Mouse (Mus musculus): ENCODE data around the gene Gm9857.

Gene Gm9857

DNA sequence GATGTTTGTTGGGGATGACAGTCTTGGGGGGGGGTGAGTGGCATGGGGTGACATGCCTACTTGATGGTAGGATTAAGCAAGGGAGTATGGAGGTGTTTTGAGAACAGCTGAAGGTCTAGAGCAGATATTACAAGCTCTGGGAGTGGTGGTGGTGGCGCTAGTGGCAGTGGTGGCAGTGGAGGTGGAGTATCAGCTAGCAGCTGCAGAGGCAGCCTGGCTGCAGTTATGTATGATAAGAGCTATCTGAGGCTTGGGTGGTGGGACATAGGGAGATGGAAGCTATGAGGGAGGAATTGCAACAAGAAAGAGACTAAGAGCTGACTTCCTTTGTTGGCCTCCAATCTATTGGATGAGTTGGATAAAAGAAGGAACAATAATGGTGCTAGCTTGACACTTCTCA lies 18.4 kb downstream of the Gm9857 start:
- no peak for DNase-seq

DNA sequence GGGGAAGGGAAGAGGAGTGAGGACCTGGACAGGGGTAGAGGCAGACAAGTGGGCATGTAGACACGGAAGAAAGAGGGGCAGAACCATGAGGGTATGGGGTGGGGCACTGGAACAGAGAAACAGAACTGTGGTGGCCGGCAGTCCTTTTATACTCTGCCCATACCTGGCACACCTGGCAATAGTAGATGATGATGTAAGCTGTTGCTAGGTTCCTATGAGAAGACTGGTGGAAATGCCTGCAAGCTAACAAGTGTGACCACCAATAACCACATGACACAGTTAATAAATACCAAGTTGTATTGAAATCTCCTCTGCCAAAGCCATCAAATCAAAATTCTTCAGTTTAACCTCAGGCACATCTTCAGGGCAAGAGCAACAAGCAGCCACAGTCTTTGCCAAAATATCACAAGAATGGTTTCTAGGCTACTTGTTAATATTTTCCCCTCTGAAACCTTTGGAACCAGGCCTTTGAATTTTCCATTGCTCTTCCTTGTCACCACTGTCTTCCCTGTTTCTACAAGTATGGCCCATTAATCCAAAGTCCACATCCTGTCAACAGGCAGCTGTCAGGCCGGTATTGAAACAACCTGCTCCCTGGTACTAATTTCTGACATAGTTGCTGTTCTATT lies 19.7 kb downstream of the Gm9857 start:
- peak; percentile 67 for DNase-seq

DNA sequence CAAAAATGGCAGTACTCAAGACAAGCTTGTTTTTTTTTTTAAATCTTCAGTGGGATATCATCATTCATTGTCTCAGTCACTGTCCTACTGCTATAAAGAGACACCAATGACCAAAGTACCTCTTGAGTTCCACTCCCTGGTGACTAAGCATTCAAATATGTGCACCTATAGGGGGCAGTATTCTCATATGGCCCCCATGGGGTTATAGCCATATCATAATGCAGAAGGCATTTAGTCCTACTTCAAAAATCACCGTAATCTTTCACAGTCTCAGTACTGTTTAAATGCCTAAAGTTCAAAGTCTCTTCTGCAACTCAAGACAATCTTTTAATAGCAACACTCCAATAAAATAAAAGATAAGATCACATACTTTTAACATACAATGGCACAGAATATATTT lies 21.4 kb downstream of the Gm9857 start:
- no peak for DNase-seq

DNA sequence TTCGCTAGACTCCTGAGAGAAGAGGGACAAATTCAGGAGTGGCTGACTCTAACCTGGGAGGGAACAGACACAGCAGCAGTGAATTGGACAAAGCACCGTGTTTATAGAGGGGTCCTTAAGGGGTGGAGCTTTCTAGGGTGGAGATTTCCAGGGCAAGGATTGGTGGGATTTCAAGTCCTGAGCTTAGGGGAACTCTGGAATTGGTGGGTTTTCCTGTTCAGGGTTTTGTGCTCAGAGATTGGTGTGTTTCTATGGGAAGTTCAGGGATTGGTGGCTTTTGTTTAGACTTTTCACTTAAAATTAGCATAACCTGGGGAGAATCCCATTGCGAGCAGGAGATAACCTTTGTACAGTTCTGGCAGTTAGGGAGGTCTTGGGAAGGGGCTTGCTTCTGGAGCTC lies 22.3 kb downstream of the Gm9857 start:
- DNase-seq = no peak

DNA sequence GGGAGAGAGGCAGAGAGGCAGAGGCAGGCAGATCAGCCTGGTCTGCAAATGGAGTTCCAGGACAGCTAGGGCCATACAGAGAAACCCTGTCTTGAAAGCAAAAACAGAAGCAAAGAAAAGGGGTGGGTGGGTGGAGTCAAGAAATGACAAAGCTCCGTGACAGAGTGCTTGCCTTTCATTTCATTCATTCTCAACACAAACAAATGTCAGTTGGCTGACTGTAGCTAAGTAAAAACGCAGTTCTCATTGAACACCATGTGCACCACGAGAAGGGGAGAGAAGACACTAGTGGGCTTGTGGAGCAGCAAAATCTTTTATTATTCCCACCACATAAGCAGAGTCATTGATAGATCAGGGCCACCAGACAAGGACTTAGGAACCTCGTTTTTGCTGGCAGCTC lies 23.4 kb downstream of the Gm9857 start:
- DNase-seq = no peak

DNA sequence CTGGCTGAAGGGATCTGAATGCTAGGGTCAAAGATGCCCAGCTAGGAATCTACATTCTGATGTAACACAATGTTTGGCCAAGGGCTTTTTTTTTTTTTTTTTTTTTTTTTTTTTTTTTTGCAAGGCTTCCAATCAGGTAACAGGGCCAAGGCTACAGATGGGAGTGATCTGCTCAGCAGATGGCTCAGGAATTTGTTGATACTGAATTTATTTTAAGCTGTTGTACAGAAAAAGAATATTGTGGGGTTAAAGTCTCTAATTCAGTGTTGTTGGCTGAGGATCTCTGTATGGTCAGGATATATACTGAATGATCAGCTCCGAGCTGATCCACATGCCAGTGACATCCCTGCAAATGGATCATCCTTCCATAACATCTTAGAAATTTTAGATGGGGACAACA lies 24.2 kb downstream of the Gm9857 start:
- no peak for DNase-seq

DNA sequence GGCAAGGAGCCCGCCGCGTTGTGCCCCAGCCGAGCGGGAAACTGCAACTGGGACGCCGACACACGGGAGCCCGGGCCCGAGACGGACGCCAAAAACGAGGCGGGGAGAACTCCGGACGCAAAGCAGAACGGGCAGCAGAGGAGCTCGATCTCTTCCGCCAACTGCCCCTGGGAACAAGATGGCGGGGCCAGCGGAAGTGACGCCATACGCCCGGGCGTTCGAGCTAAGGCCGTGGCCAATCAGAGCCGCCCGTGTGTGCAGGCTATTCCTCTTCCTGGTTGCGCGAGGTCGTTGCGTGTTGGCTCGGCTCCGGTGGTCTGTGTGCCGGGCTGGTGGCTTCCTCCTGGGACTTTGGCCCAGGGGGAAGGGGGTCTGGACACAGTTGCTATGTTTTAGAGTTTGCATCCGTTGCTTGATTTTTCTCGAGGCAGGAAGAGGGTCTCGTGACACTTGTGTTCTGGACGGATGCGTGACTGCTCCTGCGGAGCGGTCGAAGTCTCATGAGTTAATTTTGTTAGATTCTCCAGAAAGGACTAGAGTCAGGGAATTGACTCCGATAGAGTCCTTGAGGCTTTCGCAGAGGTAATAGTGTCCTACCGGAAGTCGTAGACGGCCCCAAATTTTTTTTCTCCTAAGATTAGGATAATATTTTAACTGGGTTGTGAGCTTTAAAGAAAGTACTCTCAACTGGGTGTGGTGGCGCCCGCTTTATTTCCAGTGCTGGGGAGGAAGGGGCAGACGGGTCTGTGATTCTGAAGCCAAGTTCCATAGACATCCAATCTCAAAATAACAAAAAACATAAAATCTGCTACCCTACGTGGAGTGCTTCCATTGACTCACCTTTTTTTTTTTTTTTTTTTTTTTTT lies 28.5 kb downstream of the Gm9857 start, which contains the start of gene Prpf38b:
Prpf38b (minus strand) TSS at position 180 of the 866 bp plus-strand sequence.
- DNase-seq = peak; percentile 95

DNA sequence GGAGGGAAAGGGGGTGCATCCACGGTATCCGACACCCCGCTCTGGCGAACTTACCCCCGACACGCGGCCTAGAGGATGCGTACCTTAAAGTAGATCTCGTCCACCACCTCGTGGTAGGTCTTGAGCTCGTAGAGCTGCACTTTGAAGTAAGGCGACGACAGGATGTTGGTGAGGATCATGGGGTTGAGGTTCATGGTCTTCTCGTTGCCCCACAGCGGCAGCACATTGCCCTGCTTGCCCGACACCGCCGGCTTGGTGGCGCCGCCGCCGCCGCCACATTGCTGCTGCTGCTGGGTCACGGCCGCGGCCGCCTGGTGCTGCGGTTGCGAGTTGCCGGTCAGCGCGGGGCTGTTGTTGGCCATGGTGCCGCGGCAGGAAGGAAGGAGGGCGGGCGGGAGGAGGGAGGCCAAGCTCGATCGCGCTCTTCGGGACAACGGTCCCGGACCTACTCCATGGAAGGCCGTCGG lies 29.1 kb downstream of the Gm9857 start:
- DNase-seq = peak; percentile 63

DNA sequence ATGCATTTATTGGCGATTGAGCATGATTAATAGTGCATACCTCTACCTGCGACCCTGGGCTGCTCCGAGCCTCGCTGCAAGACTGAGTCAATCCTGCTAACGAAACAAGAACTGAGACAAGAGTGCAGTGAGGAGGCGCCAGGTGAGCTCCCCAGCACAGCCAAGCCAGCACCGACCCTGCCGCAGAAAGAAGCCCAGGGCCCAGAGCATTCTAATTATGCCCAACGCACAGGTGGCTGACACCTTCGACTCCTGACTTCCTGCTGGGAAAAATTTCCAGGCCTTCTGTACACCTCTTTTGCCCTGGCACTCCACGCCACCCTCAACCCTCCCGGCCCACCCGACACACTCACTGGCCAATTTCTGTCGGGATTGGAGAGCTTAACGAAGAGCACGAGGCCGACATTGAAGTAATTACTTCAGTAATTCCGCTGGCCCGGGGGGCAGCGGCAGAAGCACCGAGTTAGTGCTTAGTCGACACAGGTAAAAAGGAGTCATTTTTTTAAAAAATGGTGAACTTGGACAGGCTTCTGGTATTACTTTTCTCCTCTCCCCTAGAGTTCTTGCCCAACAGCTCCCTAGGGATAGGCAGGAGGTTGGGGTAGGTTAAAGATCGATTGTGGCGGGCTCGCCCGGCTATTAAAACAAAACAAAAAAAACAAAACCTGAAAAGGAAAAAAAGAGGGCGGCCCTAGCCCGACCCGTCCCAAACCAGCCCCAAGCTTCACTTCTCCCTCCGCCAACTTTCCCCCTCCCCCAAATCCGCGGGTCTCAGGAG lies 29.8 kb downstream of the Gm9857 start:
- DNase-seq = peak; percentile 12

DNA sequence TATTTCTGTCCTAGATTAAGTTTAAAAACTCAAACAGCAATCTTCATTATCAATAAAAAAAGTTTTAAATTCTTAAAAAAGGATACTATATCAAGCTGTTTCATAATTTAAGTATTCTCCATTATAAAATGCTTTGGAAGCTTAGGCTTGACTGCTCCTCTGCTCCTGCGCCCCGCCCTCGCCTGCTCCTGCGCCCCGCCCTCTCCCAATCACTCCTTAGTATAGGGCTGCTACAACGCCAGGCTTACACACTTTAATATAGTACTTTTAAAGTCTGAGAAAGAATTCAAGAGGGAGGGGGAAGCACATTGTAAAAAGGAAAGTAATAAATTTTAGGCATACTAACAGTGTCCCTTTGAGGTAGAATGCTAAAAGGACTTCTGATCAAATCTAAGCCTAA lies 37.3 kb downstream of the Gm9857 start:
- DNase-seq = no peak

DNA sequence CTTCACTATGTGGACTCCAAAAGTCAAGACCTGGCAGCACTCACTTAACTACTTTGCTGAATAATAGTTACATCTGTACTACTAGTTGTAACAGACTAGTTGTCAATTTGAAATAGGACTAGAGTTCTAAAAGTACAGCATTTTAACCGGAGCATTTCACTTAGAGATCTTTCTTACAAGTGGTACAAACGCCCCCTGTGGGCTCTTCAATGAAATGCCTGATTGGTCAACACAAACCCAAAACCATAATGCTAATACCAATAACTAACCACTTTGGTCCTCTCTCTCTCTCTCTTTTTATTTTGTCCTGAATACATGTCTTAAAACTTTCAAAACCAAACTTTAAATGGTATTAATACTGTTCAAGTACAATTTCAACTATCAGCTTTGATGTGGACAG lies 38.2 kb downstream of the Gm9857 start:
- no peak for DNase-seq

DNA sequence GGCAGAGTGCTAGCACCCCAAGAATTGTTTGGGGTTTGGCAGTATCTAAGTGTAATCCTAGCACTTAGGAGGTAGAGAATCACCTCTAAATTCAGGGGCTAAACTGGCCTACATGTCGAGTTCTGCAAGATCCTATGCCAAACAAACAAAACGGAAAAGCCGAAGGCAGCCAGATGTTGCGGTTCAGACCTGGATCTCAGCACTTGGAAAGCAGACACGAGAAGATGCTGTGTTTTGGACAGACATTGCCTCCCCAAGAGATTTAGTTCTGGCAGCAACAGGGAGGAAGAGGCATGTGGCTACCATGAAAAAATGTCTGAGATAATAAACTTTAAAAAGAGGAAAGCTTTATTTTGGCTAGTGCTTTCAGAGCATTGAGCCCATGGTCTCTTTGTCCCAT lies 39.6 kb downstream of the Gm9857 start:
- no peak for DNase-seq

DNA sequence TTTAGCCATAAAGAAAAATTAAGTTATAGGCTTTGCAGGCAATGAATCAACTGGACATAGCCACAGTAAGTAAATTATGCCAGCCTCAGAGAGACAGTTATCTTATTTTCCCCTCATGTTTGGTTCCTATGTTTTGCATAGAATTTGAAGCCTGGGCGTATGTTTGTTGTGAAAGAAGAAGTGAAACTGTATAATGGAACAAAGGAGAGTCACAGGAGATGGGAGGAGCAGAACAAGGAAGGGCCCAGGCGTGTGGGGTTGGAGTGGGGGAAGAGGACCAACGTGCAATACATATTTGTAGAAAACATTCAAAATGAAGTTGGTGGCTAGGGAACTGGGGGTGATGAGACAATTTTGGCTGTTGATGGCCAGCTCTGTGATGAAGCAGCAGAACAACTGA lies 40.1 kb downstream of the Gm9857 start:
- no peak for DNase-seq

DNA sequence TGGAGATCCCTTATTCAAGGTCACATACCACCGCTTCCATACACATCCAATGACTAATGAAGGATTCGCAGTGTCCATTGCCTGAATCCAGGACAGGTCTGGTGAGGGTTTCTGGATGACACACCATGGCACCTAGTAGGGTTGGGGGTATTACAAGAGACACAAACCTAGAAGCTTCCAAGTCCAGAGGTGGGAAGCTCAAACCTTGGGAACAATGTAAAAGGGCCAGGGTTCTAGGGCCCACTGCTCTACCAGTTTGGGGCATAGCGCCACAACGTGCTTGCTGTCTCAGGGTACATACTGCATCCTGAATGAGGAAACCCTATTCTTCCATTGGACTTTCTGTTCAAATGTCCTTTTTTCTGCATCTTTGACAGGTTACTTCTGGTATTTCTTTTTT lies 41.6 kb downstream of the Gm9857 start:
- DNase-seq = no peak

DNA sequence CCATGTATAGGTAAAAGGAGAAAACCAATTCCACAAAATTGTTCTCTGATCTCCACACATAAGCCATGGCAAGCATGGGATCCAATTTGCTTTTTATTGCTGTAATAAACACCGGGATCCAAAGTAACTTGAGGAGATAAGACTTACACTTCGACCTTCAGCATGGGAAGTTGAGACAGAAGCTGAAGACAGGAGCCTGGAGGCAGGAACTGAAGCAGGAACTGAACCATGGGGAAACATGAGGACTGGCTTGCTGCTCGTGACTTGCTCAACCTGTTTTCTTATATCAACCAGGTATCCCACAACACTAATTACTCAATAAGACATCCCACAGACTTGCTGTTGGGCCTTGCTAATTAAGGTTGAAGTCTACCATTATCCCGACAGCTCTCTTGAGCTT lies 47.3 kb downstream of the Gm9857 start:
- DNase-seq = no peak

DNA sequence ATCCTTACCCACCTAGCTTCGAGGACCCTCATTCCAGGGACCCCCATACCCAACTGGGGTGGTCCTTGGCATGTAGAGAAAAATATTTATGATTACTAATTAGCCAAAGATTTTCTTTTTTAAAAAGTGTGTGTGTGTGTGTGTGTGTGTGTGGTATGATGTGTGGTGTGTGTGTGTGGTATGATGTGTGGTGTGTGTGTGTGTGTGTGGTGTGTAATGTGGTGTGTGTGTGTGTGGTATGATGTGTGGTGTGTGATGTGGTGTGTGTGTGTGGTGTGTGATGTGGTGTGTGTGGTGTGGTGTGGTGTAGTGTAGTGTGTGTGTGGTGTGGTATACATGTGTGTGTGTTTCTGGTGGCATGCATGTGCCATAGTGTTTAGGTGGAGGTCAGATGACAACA lies 48.2 kb downstream of the Gm9857 start:
- DNase-seq = no peak
